Mouse (Mus musculus): ENCODE results near the gene Gm44503.

- TF ChIP-seq CTCF (IDR thresholded peaks at IDR 0.05; ENCODE audit: low read depth) (no peak), EP300 (IDR thresholded peaks at IDR 0.05; ENCODE audit: low read depth) (no peak)
Observed at GRCm38 (mm10) chr9:72915728-72916127, 42.9 kb upstream of the Gm44503 start.

All from liver, embryonic 14.5 days (tissue).